Mouse (Mus musculus) urinary bladder, adult 2 months (tissue): ENCODE measurements around the gene Ubald2. TPM values are rescaled to one million over a fixed set of nuclear protein-coding genes. Genes with fewer than 3 reads are reported as not detected.
A peak's percentile ranks its signal among the peaks of the same experiment; 100 is the strongest.
"Not testable (repeated sequence)": the region's sequence is repeated elsewhere in the genome, so short reads cannot be mapped to it uniquely, and the experiment has no call there.

Experiments
- DNase-seq: peaks from one replicate; pipeline ENCODE4 v3.0.0; 2022; ENCODE audit warnings: low spot score
- polyA plus RNA-seq: library from polyadenylated mRNA; depleted of rRNA; stranded (reverse); fragments of >200 nt; gene quantifications from 2 replicates; pipeline ENCODE4 v1.2.3, GENCODE M21; 2012; rRNA removed

The Ubald2 gene
- 89.8 and 104 TPM in 2 replicates for polyA plus RNA-seq

GRCm38 (mm10) chr11:116433356-116434286, at the start of gene Ubald2:
Ubald2 (plus strand) TSS chr11:116434094.
- DNase-seq = peak; percentile 94

- DNase-seq = no peak
Measured at GRCm38 (mm10) chr11:116384171-116384570, 49.7 kb upstream of the Ubald2 start.

- DNase-seq = no peak
Measured at GRCm38 (mm10) chr11:116385999-116386398, 47.9 kb upstream of the Ubald2 start.

- no peak for DNase-seq
Measured at GRCm38 (mm10) chr11:116387086-116388071, 46.5 kb upstream of the Ubald2 start.

GRCm38 (mm10) chr11:116388841-116389480, 44.9 kb upstream of the Ubald2 start:
- no peak for DNase-seq

- DNase-seq = no peak
Measured at GRCm38 (mm10) chr11:116394769-116395168, 39.1 kb upstream of the Ubald2 start.

GRCm38 (mm10) chr11:116396276-116396933, 37.5 kb upstream of the Ubald2 start:
- no peak for DNase-seq

- DNase-seq = no peak
Measured at GRCm38 (mm10) chr11:116396934-116397330, 37.0 kb upstream of the Ubald2 start.

GRCm38 (mm10) chr11:116397517-116398347, 36.2 kb upstream of the Ubald2 start:
- no peak for DNase-seq

- DNase-seq = no peak
Measured at GRCm38 (mm10) chr11:116398348-116398677, 35.6 kb upstream of the Ubald2 start.

- no peak for DNase-seq
Measured at GRCm38 (mm10) chr11:116400560-116400959, 33.3 kb upstream of the Ubald2 start.

GRCm38 (mm10) chr11:116405601-116406000, 28.3 kb upstream of the Ubald2 start:
- no peak for DNase-seq

GRCm38 (mm10) chr11:116406231-116406728, 27.6 kb upstream of the Ubald2 start:
- no peak for DNase-seq

GRCm38 (mm10) chr11:116409008-116409407, 24.9 kb upstream of the Ubald2 start:
- no peak for DNase-seq

GRCm38 (mm10) chr11:116410415-116410814, 23.5 kb upstream of the Ubald2 start:
- DNase-seq = not testable (repeated sequence)

GRCm38 (mm10) chr11:116411582-116411981, 22.3 kb upstream of the Ubald2 start:
- DNase-seq = no peak

GRCm38 (mm10) chr11:116412028-116412827, 21.7 kb upstream of the Ubald2 start:
- DNase-seq = no peak

GRCm38 (mm10) chr11:116412904-116413630, 20.8 kb upstream of the Ubald2 start, which contains the start of gene Rnf157:
Rnf157 (minus strand) TSS chr11:116413032.
- DNase-seq = peak; percentile 71
